Mouse (Mus musculus): ENCODE results near the gene Hoxc4. TPM values are rescaled to one million over a fixed set of nuclear protein-coding genes. Genes with fewer than 3 reads are reported as not detected.

The Hoxc4 gene
- polyA plus RNA-seq, 1 experiment from 2014 or later = 29.6 TPM

- DNase-seq (ENCODE audit: low spot score) = no peak
- peaks cover 10% of the 10 kb centered on the region for H3K4me1 ChIP-seq (replicated peaks)
- H3K9me3 ChIP-seq = no peaks in the 10 kb centered on the region
- H3K4me3 ChIP-seq = no peak overlapping the region
- no peak overlapping the region for H3K27ac ChIP-seq
- H3K27me3 ChIP-seq (ENCODE audit: insufficient read depth, poor library complexity, severe bottlenecking) = peaks cover 100% of the 10 kb centered on the region
- WGBS = 4% methylated on average over 11 of the region's 11 CpGs
- no peaks in the 10 kb centered on the region for H3K36me3 ChIP-seq
Measured at GRCm38 (mm10) chr15:102980352-102980751, 38.4 kb upstream of the Hoxc4 start.

GRCm38 (mm10) chr15:102980912-102981311 lies 37.8 kb upstream of the Hoxc4 start:
- peaks cover 100% of the 10 kb centered on the region for H3K27me3 ChIP-seq (ENCODE audit: insufficient read depth, poor library complexity, severe bottlenecking)
- H3K27ac ChIP-seq = no peak overlapping the region
- 2% methylated on average over 14 of the region's 14 CpGs for WGBS
- no peaks in the 10 kb centered on the region for H3K9me3 ChIP-seq
- peaks cover 10% of the 10 kb centered on the region for H3K4me1 ChIP-seq (replicated peaks)
- H3K36me3 ChIP-seq = no peaks in the 10 kb centered on the region
- H3K4me3 ChIP-seq = peak overlapping the region; percentile 42; the same call in 1 of the 2 replicates
- DNase-seq (ENCODE audit: low spot score) = no peak

DNA sequence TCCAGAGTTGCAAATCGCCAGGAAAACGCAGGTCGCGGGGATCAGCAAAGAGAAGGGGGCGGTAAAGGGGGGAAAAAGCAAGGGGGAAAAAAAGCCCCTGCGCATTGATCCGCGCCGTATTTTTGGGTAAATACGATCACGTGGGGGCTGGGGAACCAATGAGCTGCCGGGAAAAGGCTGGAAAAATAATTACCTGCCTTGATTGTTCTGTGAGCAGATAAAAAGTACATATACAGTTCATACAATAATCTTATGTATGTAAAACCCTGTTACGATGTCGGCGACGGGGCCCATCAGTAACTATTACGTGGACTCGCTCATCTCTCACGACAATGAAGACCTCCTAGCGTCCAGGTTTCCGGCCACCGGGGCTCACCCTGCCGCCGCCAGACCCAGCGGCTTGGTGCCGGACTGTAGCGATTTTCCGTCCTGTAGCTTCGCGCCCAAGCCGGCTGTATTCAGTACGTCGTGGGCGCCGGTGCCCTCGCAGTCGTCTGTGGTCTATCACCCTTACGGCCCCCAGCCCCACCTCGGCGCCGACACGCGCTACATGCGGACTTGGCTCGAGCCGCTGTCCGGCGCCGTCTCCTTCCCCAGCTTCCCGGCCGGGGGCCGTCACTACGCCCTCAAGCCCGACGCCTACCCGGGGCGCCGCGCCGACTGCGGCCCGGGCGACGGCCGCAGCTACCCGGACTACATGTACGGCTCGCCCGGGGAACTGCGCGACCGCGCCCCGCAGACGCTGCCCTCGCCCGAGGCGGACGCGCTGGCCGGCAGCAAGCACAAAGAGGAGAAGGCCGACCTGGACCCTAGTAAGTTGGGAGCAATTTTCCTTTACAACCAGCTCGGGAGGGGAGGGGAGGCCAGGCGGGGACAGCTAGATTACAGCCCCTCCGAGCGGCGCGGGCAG lies 37.1 kb upstream of the Hoxc4 start:
- no peaks in the 10 kb centered on the region for H3K9me3 ChIP-seq
- no peaks in the 10 kb centered on the region for H3K36me3 ChIP-seq
- peaks cover 10% of the 10 kb centered on the region for H3K4me1 ChIP-seq (replicated peaks)
- peak overlapping the region; percentile 42 for H3K4me3 ChIP-seq
- WGBS = under 1% methylated on average over 88 of the region's 88 CpGs
- H3K27ac ChIP-seq = no peak overlapping the region
- peaks cover 100% of the 10 kb centered on the region for H3K27me3 ChIP-seq (ENCODE audit: insufficient read depth, poor library complexity, severe bottlenecking)
- peak; percentile 63 for DNase-seq (ENCODE audit: low spot score)

GRCm38 (mm10) chr15:102983716-102984115 lies 35.0 kb upstream of the Hoxc4 start:
- no peaks in the 10 kb centered on the region for H3K36me3 ChIP-seq
- H3K4me3 ChIP-seq = no peak overlapping the region

DNA sequence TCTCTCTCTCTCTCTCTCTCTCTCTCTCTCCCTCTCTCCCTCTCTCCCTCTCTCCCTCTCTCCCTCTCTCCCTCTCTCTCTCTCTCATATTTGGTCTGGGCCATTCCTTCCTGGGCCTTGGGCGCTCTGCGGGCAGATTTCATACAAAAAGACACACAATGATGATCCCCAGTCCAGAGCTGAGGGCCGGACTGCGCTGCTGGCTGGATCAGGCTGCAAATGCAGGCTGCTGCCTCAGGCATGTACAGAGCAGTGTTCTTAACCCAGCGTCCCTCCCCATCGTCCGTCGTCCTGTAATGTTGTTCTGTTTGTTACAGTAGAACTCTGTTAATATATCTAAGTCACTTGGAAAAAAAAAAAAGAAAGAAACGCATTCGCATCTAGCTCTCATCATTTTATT lies 34.2 kb upstream of the Hoxc4 start:
- DNase-seq (ENCODE audit: low spot score) = no peak
- Histone ChIP-seq H3K4me1 (replicated peaks) (peaks cover 10% of the 10 kb centered on the region), H3K27ac (no peak overlapping the region), H3K36me3 (no peaks in the 10 kb centered on the region), H3K4me3 (no peak overlapping the region), H3K27me3 (ENCODE audit: insufficient read depth, poor library complexity, severe bottlenecking) (peaks cover 100% of the 10 kb centered on the region), H3K9me3 (no peaks in the 10 kb centered on the region)
- 1% methylated on average over 10 of the region's 10 CpGs for WGBS

More at GRCm38 (mm10) chr15:102983716-102984115, 35.0 kb upstream of the Hoxc4 start:
- Histone ChIP-seq H3K4me1 (replicated peaks) (peaks cover 10% of the 10 kb centered on the region), H3K27me3 (ENCODE audit: insufficient read depth, poor library complexity, severe bottlenecking) (peaks cover 100% of the 10 kb centered on the region), H3K27ac (no peak overlapping the region), H3K9me3 (no peaks in the 10 kb centered on the region)
- no peak for DNase-seq (ENCODE audit: low spot score)
- 1% methylated on average over 12 of the region's 12 CpGs for WGBS

GRCm38 (mm10) chr15:102984925-102985324 lies 33.8 kb upstream of the Hoxc4 start:
- Histone ChIP-seq H3K4me1 (replicated peaks) (peaks cover 10% of the 10 kb centered on the region), H3K4me3 (no peak overlapping the region), H3K27ac (no peak overlapping the region), H3K9me3 (no peaks in the 10 kb centered on the region), H3K27me3 (ENCODE audit: insufficient read depth, poor library complexity, severe bottlenecking) (peaks cover 100% of the 10 kb centered on the region), H3K36me3 (no peaks in the 10 kb centered on the region)
- no peak for DNase-seq (ENCODE audit: low spot score)
- WGBS = 1% methylated on average over 3 of the region's 3 CpGs

DNA sequence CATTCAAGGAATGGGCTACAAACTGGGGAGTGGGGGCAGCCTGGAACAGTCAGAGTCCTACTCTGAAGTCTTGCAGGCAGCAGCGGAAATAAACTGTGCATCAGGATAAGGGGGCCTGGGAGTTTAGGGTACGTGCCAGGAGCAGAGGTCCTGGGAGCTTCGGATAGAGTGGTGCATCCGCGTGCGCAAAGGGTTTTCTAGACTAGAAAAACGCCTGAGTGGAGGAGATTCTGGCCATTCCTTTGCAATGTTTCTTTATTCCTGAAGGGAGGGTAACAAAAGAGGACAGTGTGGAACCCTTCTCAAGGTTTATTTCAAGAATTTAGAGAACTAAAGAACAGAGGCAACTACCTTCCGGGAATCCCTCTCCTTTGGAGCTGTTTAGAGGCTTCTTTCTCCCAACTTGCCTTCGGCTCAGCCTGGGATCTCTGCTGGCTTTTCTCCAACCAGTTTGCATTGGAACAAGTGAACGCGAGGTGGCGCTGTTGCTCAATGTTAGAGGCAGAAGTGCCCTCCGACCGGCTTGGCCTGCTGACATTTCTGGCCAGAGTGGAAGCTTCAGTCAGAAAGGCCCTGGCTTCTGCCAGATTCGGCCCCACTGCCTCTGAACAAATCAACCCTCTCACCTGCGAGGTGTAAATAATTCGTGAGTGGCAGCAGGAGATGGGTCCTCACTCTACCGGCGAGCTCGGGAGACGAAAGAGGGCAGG lies 31.5 kb upstream of the Hoxc4 start:
- no peaks in the 10 kb centered on the region for H3K36me3 ChIP-seq
- DNase-seq (ENCODE audit: low spot score) = peak; percentile 94
- WGBS = 3% methylated on average over 21 of the region's 21 CpGs
- H3K27me3 ChIP-seq (ENCODE audit: insufficient read depth, poor library complexity, severe bottlenecking) = peaks cover 100% of the 10 kb centered on the region
- H3K4me3 ChIP-seq = no peak overlapping the region
- H3K27ac ChIP-seq = no peak overlapping the region
- H3K4me1 ChIP-seq (replicated peaks) = no peaks in the 10 kb centered on the region
- no peaks in the 10 kb centered on the region for H3K9me3 ChIP-seq

GRCm38 (mm10) chr15:102988078-102988477 lies 30.7 kb upstream of the Hoxc4 start:
- Histone ChIP-seq H3K36me3 (no peaks in the 10 kb centered on the region), H3K4me3 (no peak overlapping the region), H3K4me1 (replicated peaks) (no peaks in the 10 kb centered on the region), H3K9me3 (no peaks in the 10 kb centered on the region), H3K27ac (no peak overlapping the region), H3K27me3 (ENCODE audit: insufficient read depth, poor library complexity, severe bottlenecking) (peaks cover 100% of the 10 kb centered on the region)
- 12% methylated on average over 5 of the region's 5 CpGs for WGBS
- no peak for DNase-seq (ENCODE audit: low spot score)

DNA sequence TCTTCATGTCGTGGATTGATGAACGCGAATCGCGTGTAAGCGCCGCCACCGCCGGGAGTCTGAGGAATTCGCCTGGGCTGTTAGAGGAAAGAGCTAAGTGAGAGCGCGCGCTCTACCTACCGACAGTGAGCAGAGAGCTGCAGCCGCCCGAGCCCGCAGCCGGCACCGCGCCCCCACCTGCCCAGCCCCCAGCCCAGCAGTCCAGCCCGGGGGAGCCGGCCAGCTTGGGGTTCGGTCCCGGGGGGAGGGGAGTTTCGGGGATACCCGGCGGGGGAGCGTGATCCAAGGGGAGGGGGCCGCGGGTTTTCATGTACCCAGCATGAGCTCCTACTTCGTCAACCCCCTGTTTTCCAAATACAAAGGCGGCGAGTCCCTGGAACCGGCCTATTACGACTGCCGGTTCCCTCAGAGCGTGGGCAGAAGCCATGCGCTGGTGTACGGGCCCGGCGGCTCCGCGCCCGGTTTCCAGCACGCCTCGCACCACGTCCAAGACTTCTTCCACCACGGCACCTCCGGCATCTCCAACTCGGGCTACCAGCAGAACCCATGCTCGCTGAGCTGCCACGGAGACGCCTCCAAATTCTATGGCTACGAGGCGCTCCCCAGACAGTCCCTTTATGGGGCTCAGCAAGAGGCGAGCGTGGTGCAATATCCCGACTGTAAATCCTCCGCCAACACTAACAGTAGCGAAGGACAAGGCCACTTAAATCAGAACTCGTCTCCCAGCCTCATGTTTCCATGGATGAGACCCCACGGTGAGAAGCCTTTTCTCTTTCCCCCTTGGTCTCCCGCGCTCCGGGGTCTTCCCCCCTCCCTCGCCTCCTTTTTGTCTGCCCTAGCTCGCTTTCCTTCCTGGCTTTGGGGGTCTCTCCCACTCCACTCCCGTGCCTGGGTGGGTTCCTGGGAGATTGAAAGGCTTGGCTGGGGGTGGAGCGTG lies 28.0 kb upstream of the Hoxc4 start, which contains the start of gene Hoxc8:
Gene Hoxc8, plus strand, starts transcription at position 147 of the 937 bp plus-strand sequence.
- DNase-seq (ENCODE audit: low spot score) = no peak
- Histone ChIP-seq H3K27me3 (ENCODE audit: insufficient read depth, poor library complexity, severe bottlenecking) (peaks cover 100% of the 10 kb centered on the region), H3K36me3 (no peaks in the 10 kb centered on the region), H3K27ac (no peak within 1 kb of the TSS), H3K9me3 (no peaks in the 10 kb centered on the region), H3K4me1 (replicated peaks) (no peaks in the 10 kb centered on the region), H3K4me3 (no peak within 1 kb of the TSS)
- 1% methylated on average over 69 of the region's 69 CpGs for WGBS

DNA sequence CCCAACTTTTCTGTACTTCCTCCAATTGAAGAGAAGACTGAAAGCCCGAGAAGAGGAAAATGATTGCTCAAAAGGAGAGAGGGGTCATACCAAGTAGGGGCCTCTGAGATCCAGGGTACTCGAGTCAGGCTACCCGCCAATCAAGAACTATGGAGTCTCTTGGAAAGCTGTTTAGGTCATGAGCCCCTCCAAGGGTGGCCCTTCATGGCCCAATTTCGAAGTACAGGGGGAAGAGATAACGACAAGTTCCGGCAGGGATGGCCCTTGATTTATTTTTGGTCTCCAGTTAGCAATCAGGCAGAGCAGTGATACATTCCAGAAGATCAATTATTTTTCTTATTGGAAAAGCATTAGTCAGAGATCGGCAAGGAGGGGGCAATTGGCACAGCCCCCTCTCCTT lies 27.0 kb upstream of the Hoxc4 start:
- H3K36me3 ChIP-seq = no peaks in the 10 kb centered on the region
- no peak overlapping the region for H3K4me3 ChIP-seq
- no peaks in the 10 kb centered on the region for H3K9me3 ChIP-seq
- H3K27ac ChIP-seq = no peak overlapping the region
- WGBS = 2% methylated on average over 7 of the region's 7 CpGs
- H3K27me3 ChIP-seq (ENCODE audit: insufficient read depth, poor library complexity, severe bottlenecking) = peaks cover 100% of the 10 kb centered on the region
- H3K4me1 ChIP-seq (replicated peaks) = no peaks in the 10 kb centered on the region
- no peak for DNase-seq (ENCODE audit: low spot score)

GRCm38 (mm10) chr15:102992206-102992605 lies 26.5 kb upstream of the Hoxc4 start:
- Histone ChIP-seq H3K36me3 (no peaks in the 10 kb centered on the region), H3K4me3 (no peak overlapping the region), H3K4me1 (replicated peaks) (no peaks in the 10 kb centered on the region), H3K9me3 (no peaks in the 10 kb centered on the region), H3K27me3 (ENCODE audit: insufficient read depth, poor library complexity, severe bottlenecking) (peaks cover 100% of the 10 kb centered on the region), H3K27ac (no peak overlapping the region)
- 1% methylated on average over 11 of the region's 11 CpGs for WGBS
- DNase-seq (ENCODE audit: low spot score) = peak; percentile 50

DNA sequence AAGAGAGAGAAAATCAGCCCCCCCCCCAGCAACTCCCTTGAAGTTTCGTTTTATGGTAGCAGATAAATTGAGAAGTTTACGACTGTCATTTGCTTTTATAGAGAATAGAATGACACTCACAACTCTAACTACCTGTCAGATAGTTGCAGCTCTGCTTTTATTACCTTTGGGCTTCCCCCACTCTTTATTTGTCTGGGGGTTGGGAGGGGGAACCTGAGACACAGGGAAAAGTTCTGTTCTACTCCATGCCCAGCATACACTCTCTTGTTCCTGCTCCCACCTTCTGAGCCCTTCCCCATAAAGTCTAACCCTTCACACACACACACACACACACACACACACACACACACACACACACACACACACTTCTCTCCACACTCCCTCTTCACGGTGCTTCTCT lies 25.9 kb upstream of the Hoxc4 start:
- no peak for DNase-seq (ENCODE audit: low spot score)
- under 1% methylated on average over 3 of the region's 3 CpGs for WGBS
- Histone ChIP-seq H3K27me3 (ENCODE audit: insufficient read depth, poor library complexity, severe bottlenecking) (peaks cover 100% of the 10 kb centered on the region), H3K4me3 (no peak overlapping the region), H3K27ac (no peak overlapping the region), H3K36me3 (no peaks in the 10 kb centered on the region), H3K9me3 (no peaks in the 10 kb centered on the region), H3K4me1 (replicated peaks) (no peaks in the 10 kb centered on the region)
